8 mouse cellular contexts compared by ENCODE assay signal in genomic region chr13:55329683-55330566, GRCm38 (mm10). TPM values are rescaled to one million over a fixed set of nuclear protein-coding genes. Genes with fewer than 3 reads are reported as not detected.
A peak's percentile ranks its signal among the peaks of the same experiment; 100 is the strongest.
DNase-seq lines count a peak whose midpoint lies in the region; ATAC-seq and TF ChIP-seq lines count a peak whose summit lies in the region.

Mxd3 (minus strand) TSS chr13:55329823.

- peak within 1 kb of the TSS; percentile 93 for H3K4me2 ChIP-seq in limb, embryonic 15.5 days
- peak within 1 kb of the TSS; percentile 95 for H3K4me2 ChIP-seq in midbrain, postnatal 0 days (ENCODE audit: low read depth, low read length, poor library complexity, severe bottlenecking)

- H3K27ac ChIP-seq in embryonic facial prominence, embryonic 10.5 days (replicated peaks), result peak within 1 kb of the TSS; percentile 95
- H3K27ac ChIP-seq in limb, embryonic 15.5 days, result peak within 1 kb of the TSS; percentile 92
- peak within 1 kb of the TSS; percentile 65 for H3K27ac ChIP-seq in midbrain, postnatal 0 days (ENCODE audit: low read depth, low read length)

- no peak for TF ChIP-seq CTCF in midbrain, postnatal 0 days (IDR thresholded peaks at IDR 0.05)

- peaks cover 10% of the 10 kb centered on the region; the same call in 1 of the 2 replicates for H3K27me3 ChIP-seq in embryonic facial prominence, embryonic 10.5 days (replicated peaks; ENCODE audit: low read depth, poor library complexity, severe bottlenecking)
- H3K27me3 ChIP-seq in limb, embryonic 15.5 days, result no peaks in the 10 kb centered on the region
- no peaks in the 10 kb centered on the region for H3K27me3 ChIP-seq in midbrain, postnatal 0 days (ENCODE audit: insufficient read depth, low read length)

- ATAC-seq in limb, embryonic 15.5 days (ENCODE audit: insufficient number of reproducible peaks, low FRiP score, low TSS enrichment, low read depth), result peak; percentile 86
- peak; percentile 77 for ATAC-seq in midbrain, postnatal 0 days (ENCODE audit: low FRiP score)

- peak within 1 kb of the TSS; percentile 62 for H3K9ac ChIP-seq in limb, embryonic 15.5 days
- H3K9ac ChIP-seq in midbrain, postnatal 0 days (replicated peaks; ENCODE audit: low read length, poor library complexity, severe bottlenecking), result peak within 1 kb of the TSS; percentile 47

- WGBS in embryonic facial prominence, embryonic 10.5 days, result under 1% methylated on average over 82 of the region's 82 CpGs
- WGBS in limb, embryonic 15.5 days, result under 1% methylated on average over 79 of the region's 82 CpGs
- under 1% methylated on average over 69 of the region's 82 CpGs for WGBS in midbrain, postnatal 0 days

- peaks cover 45% of the 10 kb centered on the region for H3K4me1 ChIP-seq in embryonic facial prominence, embryonic 10.5 days
- peaks cover 41% of the 10 kb centered on the region for H3K4me1 ChIP-seq in limb, embryonic 15.5 days
- H3K4me1 ChIP-seq in midbrain, postnatal 0 days (ENCODE audit: insufficient read depth, low read length), result peaks cover 3% of the 10 kb centered on the region; the same call in 1 of the 2 replicates

- H3K36me3 ChIP-seq in embryonic facial prominence, embryonic 10.5 days (replicated peaks), result peaks cover 24% of the 10 kb centered on the region
- peaks cover 17% of the 10 kb centered on the region for H3K36me3 ChIP-seq in limb, embryonic 15.5 days
- H3K36me3 ChIP-seq in midbrain, postnatal 0 days (ENCODE audit: insufficient read depth, low read length), result peaks cover 10% of the 10 kb centered on the region

- H3K9me3 ChIP-seq in embryonic facial prominence, embryonic 10.5 days, result no peaks in the 10 kb centered on the region
- H3K9me3 ChIP-seq in limb, embryonic 15.5 days, result no peaks in the 10 kb centered on the region
- no peaks in the 10 kb centered on the region for H3K9me3 ChIP-seq in midbrain, postnatal 0 days (ENCODE audit: low read length)

- DNase-seq in 3T3-L1 (ENCODE audit: low read depth, low spot score), result peak; percentile 95
- peak; percentile 88 for DNase-seq in adrenal gland, postnatal 10 days
- DNase-seq in embryonic facial prominence, embryonic 10.5 days (ENCODE audit: low spot score), result peak; percentile 94
- peak; percentile 85 to 87 for DNase-seq in heart, adult 18-20 months
- peak; percentile 90 for DNase-seq in kidney, adult 18-20 months
- peak; percentile 89 for DNase-seq in midbrain, postnatal 0 days (ENCODE audit: low spot score)
- DNase-seq in spleen, postnatal 10 days (ENCODE audit: low spot score in 2 of 2), result peak; percentile 93 to 95

- peak within 1 kb of the TSS; percentile 74 for H3K4me3 ChIP-seq in embryonic facial prominence, embryonic 10.5 days
- H3K4me3 ChIP-seq in limb, embryonic 15.5 days, result peak within 1 kb of the TSS; percentile 86
- H3K4me3 ChIP-seq in midbrain, postnatal 0 days (ENCODE audit: low read depth, low read length), result peak within 1 kb of the TSS; percentile 57

RNA-seq across cellular contexts. Expression of gene Mxd3, which starts in this region (rescaled TPM):
- 10 to 100 TPM; 11.0 to 12.8 TPM for total RNA-seq in adrenal gland, postnatal 10 days (2021)
- polyA plus RNA-seq in embryonic facial prominence, embryonic 10.5 days (2016; fragmentation: Nextera tagmentation; extraction: Ambion mirVana), result 20.5 and 20.9 TPM in 2 replicates
- total RNA-seq in heart, adult 18-20 months (2021), result under 1 TPM; 0.21 to 0.37 TPM
- polyA plus RNA-seq in limb, embryonic 15.5 days (2015; fragmentation: Nextera tagmentation; extraction: Ambion mirVana), result 43.8 and 46.2 TPM in 2 replicates
- 6.6 and 7.2 TPM in 2 replicates for total RNA-seq in midbrain, postnatal 0 days (2014; rRNA removed)
- polyA plus RNA-seq in midbrain, postnatal 0 days (2015; fragmentation: Nextera tagmentation; extraction: Ambion mirVana), result 3.5 and 3.6 TPM in 2 replicates

Comparison
In these comparisons a context has a peak if more than half of its experiments do, and no peak if none do; other contexts are left out.
1. Peak in every context shown above with its lines: DNase-seq, ATAC-seq, H3K4me3 ChIP-seq and H3K27ac ChIP-seq.
2. Peak in DNase-seq in heart, adult 18-20 months; RNA of the gene not detected or under 1 TPM.